Mouse (Mus musculus) spleen, adult 10 weeks (tissue): ENCODE data around the gene Khdc1a. TPM values are rescaled to one million over a fixed set of nuclear protein-coding genes. Genes with fewer than 3 reads are reported as not detected.

Experiments used
- polyA plus RNA-seq: library from polyadenylated mRNA; stranded (reverse); fragments of 350-450 nt; fragmentation: Illumina TruSeq; extraction: RNeasy Lipid Tissue Mini Kit (QIAGEN cat#74804); gene quantifications from one replicate; pipeline ENCODE4 v1.2.3, GENCODE M21; 2015; ENCODE audit warnings: low replicate concordance; ENCODE audit not compliant: insufficient read depth

Gene Khdc1a
- 2.8 TPM for polyA plus RNA-seq

DNA sequence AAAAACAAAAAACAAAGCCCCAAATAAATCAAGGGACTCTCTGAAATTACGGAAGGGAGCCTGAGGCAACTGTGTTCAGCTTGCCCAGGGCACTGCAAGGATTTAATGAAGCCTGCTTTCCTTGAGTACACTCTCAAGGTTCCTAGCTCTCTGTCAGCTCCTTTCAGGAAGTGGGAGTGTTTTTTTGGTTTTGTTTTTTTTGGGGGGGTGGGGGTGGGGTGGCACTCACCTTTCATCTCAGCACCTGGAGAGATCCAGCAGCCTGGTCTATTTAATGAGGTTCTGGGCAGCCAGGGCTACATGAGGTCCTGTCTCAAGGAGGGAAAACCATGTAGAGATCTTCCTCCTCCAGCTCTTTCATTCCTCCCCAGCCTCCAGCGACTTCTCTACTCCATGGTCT lies at the start of gene Khdc1a:
TSS of gene Khdc1a (plus strand) at position 301 of the 400 bp plus-strand sequence.

GRCm38 (mm10) chr1:21368031-21368430 lies 18.6 kb downstream of the Khdc1a start, which contains the start of gene Khdc1c:
TSS of gene Khdc1c (plus strand) at chr1:21368331.

GRCm38 (mm10) chr1:21383256-21383655 lies 33.8 kb downstream of the Khdc1a start, which contains the start of gene Khdc1b:
TSS of gene Khdc1b (plus strand) at chr1:21383556.

Other genes starting within 250 kb of the Khdc1a start
- 5.1 TPM for gene Tmem14a, start 131.1 kb upstream of the Khdc1a start, polyA plus RNA-seq
- 25.7 TPM for gene Gsta3, start 109.1 kb upstream of the Khdc1a start, polyA plus RNA-seq
- 0.65 TPM for gene Khdc1c, start 18.7 kb downstream of the Khdc1a start, polyA plus RNA-seq
- 0.64 TPM for gene Khdc1b, start 33.9 kb downstream of the Khdc1a start, polyA plus RNA-seq